Mouse (Mus musculus) neural tube, embryonic 13.5 days (tissue): ENCODE measurements around the gene Nxnl1. TPM values are rescaled to one million over a fixed set of nuclear protein-coding genes. Genes with fewer than 3 reads are reported as not detected.

ENCODE experiments used
- ATAC-seq: fragments of 200-750 bp; cut with Nextera tagmentation; 2 replicates; pipeline ENCODE4 v1.8.0; 2017; ENCODE audit warnings: low read depth, mild to moderate bottlenecking, moderate TSS enrichment, moderate library complexity
- H3K27ac ChIP-seq: fragments of 300-500 bp; sonication (generic); replicated peaks from 2 replicates; pipeline ENCODE4 v1.5.1; 2015; ENCODE audit warnings: moderate library complexity, mild to moderate bottlenecking, inconsistent platforms
- H3K27me3 ChIP-seq: fragments of 300-500 bp; sonication (generic); 2 replicates; pipeline ENCODE4 v1.6.1; 2015; ENCODE audit warnings: mild to moderate bottlenecking, inconsistent platforms
- H3K36me3 ChIP-seq: fragments of 300-500 bp; sonication (generic); 2 replicates; pipeline ENCODE4 v1.6.1; 2015; ENCODE audit warnings: mild to moderate bottlenecking, inconsistent platforms
- H3K4me1 ChIP-seq: fragments of 300-500 bp; sonication (generic); replicated peaks from 2 replicates; pipeline ENCODE4 v1.6.1; 2015; ENCODE audit warnings: inconsistent platforms
- H3K4me2 ChIP-seq: fragments of 300-500 bp; sonication (generic); 2 replicates; pipeline ENCODE4 v1.6.1; 2015; ENCODE audit warnings: inconsistent platforms, mild to moderate bottlenecking, moderate library complexity
- H3K4me3 ChIP-seq: fragments of 300-500 bp; sonication (generic); 2 replicates; pipeline ENCODE4 v1.5.1; 2015; ENCODE audit warnings: mild to moderate bottlenecking, inconsistent platforms
- H3K9ac ChIP-seq: fragments of 300-500 bp; sonication (generic); 2 replicates; pipeline ENCODE4 v1.6.1; 2015; ENCODE audit warnings: moderate library complexity, mild to moderate bottlenecking, inconsistent platforms
- H3K9me3 ChIP-seq: fragments of 300-500 bp; sonication (generic); 2 replicates; pipeline ENCODE4 v1.6.1; 2016; ENCODE audit warnings: inconsistent platforms
- WGBS: fragments of 180-500 bp; shearing (Covaris S2); methylation state at CpG from one replicate; pipeline ENCODE4 v1.1.7; 2015; 5-methylcytosine and 5-hydroxymethylcytosine counted together
- polyA plus RNA-seq: library from polyadenylated mRNA; unstranded; fragments of >200 nt; fragmentation: Nextera tagmentation; extraction: Ambion mirVana; gene quantifications from 2 replicates; pipeline ENCODE4 v1.2.1, GENCODE M21; 2015

Nxnl1 gene
- polyA plus RNA-seq, 1 experiment from 2014 or later, result not detected

GRCm38 (mm10) chr8:71579009-71579408 is 12.6 kb upstream of the Nxnl1 start:
- peaks cover 23% of the 10 kb centered on the region for H3K4me1 ChIP-seq
- no peak overlapping the region for H3K4me3 ChIP-seq
- 53% methylated on average over 1 of the region's 1 CpGs for WGBS
- no peaks in the 10 kb centered on the region for H3K9me3 ChIP-seq
- H3K27ac ChIP-seq, result no peak overlapping the region
- no peaks in the 10 kb centered on the region for H3K27me3 ChIP-seq
- no peak for ATAC-seq
- H3K4me2 ChIP-seq, result no peak overlapping the region
- H3K36me3 ChIP-seq, result peaks cover 36% of the 10 kb centered on the region
- H3K9ac ChIP-seq, result no peak overlapping the region

GRCm38 (mm10) chr8:71577856-71578387 is 11.5 kb upstream of the Nxnl1 start:
- no peak for ATAC-seq
- WGBS, result 82% methylated on average over 4 of the region's 4 CpGs
- Histone ChIP-seq H3K27ac (no peak overlapping the region), H3K9me3 (no peaks in the 10 kb centered on the region), H3K4me3 (no peak overlapping the region), H3K4me2 (no peak overlapping the region), H3K27me3 (no peaks in the 10 kb centered on the region), H3K4me1 (peaks cover 28% of the 10 kb centered on the region), H3K9ac (no peak overlapping the region), H3K36me3 (peaks cover 31% of the 10 kb centered on the region)

- ATAC-seq, result no peak
- Histone ChIP-seq H3K9me3 (no peaks in the 10 kb centered on the region), H3K27me3 (no peaks in the 10 kb centered on the region), H3K4me1 (peaks cover 44% of the 10 kb centered on the region), H3K4me3 (no peak overlapping the region), H3K36me3 (peaks cover 6% of the 10 kb centered on the region; the same call in 1 of the 2 replicates), H3K4me2 (no peak overlapping the region), H3K9ac (no peak overlapping the region), H3K27ac (no peak overlapping the region)
- 68% methylated on average over 1 of the region's 1 CpGs for WGBS
Observed at GRCm38 (mm10) chr8:71575020-71575419, 8.6 kb upstream of the Nxnl1 start.

- Histone ChIP-seq H3K4me2 (no peak overlapping the region), H3K27ac (no peak overlapping the region), H3K4me1 (peaks cover 40% of the 10 kb centered on the region), H3K27me3 (no peaks in the 10 kb centered on the region), H3K4me3 (no peak overlapping the region), H3K9ac (no peak overlapping the region), H3K9me3 (no peaks in the 10 kb centered on the region), H3K36me3 (peaks cover 1% of the 10 kb centered on the region; the same call in 1 of the 2 replicates)
- ATAC-seq, result no peak
- WGBS, result 71% methylated on average over 7 of the region's 7 CpGs
Observed at GRCm38 (mm10) chr8:71574426-71574825, 8.0 kb upstream of the Nxnl1 start.

- H3K9ac ChIP-seq, result peak overlapping the region; percentile 18
Observed at GRCm38 (mm10) chr8:71572847-71573633, 6.6 kb upstream of the Nxnl1 start.

GRCm38 (mm10) chr8:71572077-71572476 is 5.7 kb upstream of the Nxnl1 start:
- Histone ChIP-seq H3K4me2 (peak overlapping the region; percentile 84), H3K4me3 (peak overlapping the region; percentile 66)
- ATAC-seq, result no peak

More at GRCm38 (mm10) chr8:71572847-71573633, 6.6 kb upstream of the Nxnl1 start:
- ATAC-seq, result no peak
- peak overlapping the region; percentile 66 for H3K4me3 ChIP-seq
- WGBS, result 64% methylated on average over 9 of the region's 9 CpGs
- peaks cover 11% of the 10 kb centered on the region; the same call in 1 of the 2 replicates for H3K27me3 ChIP-seq
- peaks cover 53% of the 10 kb centered on the region for H3K4me1 ChIP-seq
- H3K4me2 ChIP-seq, result peak overlapping the region; percentile 84
- no peaks in the 10 kb centered on the region for H3K9me3 ChIP-seq
- peak overlapping the region; percentile 80 for H3K27ac ChIP-seq
- H3K36me3 ChIP-seq, result no peaks in the 10 kb centered on the region

GRCm38 (mm10) chr8:71570291-71570954 is 4.0 kb upstream of the Nxnl1 start:
- Histone ChIP-seq H3K27ac (peak overlapping the region; percentile 82), H3K36me3 (no peaks in the 10 kb centered on the region), H3K4me1 (peaks cover 53% of the 10 kb centered on the region), H3K27me3 (peaks cover 36% of the 10 kb centered on the region), H3K4me3 (peak overlapping the region; percentile 66), H3K9me3 (no peaks in the 10 kb centered on the region), H3K4me2 (peak overlapping the region; percentile 84), H3K9ac (peak overlapping the region; percentile 83)
- peak; percentile 87 for ATAC-seq
- WGBS, result under 1% methylated on average over 41 of the region's 41 CpGs

More at GRCm38 (mm10) chr8:71572077-71572476, 5.7 kb upstream of the Nxnl1 start:
- no peaks in the 10 kb centered on the region for H3K36me3 ChIP-seq
- H3K9ac ChIP-seq, result peak overlapping the region; percentile 83; the same call in 1 of the 2 replicates
- H3K9me3 ChIP-seq, result no peaks in the 10 kb centered on the region
- H3K27ac ChIP-seq, result peak overlapping the region; percentile 80
- peaks cover 19% of the 10 kb centered on the region for H3K27me3 ChIP-seq
- H3K4me1 ChIP-seq, result peaks cover 53% of the 10 kb centered on the region
- WGBS, result 85% methylated on average over 2 of the region's 2 CpGs

- Histone ChIP-seq H3K36me3 (no peaks in the 10 kb centered on the region), H3K9ac (peak overlapping the region; percentile 83), H3K27ac (peak overlapping the region; percentile 82), H3K4me1 (peaks cover 50% of the 10 kb centered on the region), H3K9me3 (no peaks in the 10 kb centered on the region), H3K4me2 (peak overlapping the region; percentile 84), H3K4me3 (peak overlapping the region; percentile 66), H3K27me3 (peaks cover 42% of the 10 kb centered on the region)
- WGBS, result under 1% methylated on average over 51 of the region's 51 CpGs
- ATAC-seq, result peak; percentile 84
Observed at GRCm38 (mm10) chr8:71569366-71570290, 3.2 kb upstream of the Nxnl1 start.

GRCm38 (mm10) chr8:71568941-71569340 is 2.5 kb upstream of the Nxnl1 start:
- H3K4me3 ChIP-seq, result peak overlapping the region; percentile 66
- H3K27ac ChIP-seq, result peak overlapping the region; percentile 82
- no peaks in the 10 kb centered on the region for H3K36me3 ChIP-seq
- H3K4me2 ChIP-seq, result peak overlapping the region; percentile 84
- H3K27me3 ChIP-seq, result peaks cover 49% of the 10 kb centered on the region
- peak overlapping the region; percentile 83 for H3K9ac ChIP-seq
- no peak; the same call in 1 of the 2 replicates for ATAC-seq
- peaks cover 45% of the 10 kb centered on the region for H3K4me1 ChIP-seq
- H3K9me3 ChIP-seq, result no peaks in the 10 kb centered on the region
- 20% methylated on average over 6 of the region's 6 CpGs for WGBS

- no peak; the same call in 1 of the 2 replicates for ATAC-seq
- Histone ChIP-seq H3K9me3 (no peaks in the 10 kb centered on the region), H3K36me3 (no peaks in the 10 kb centered on the region), H3K27me3 (peaks cover 54% of the 10 kb centered on the region), H3K27ac (peak within 1 kb of the TSS; percentile 82), H3K4me3 (peak within 1 kb of the TSS; percentile 66), H3K9ac (peak within 1 kb of the TSS; percentile 83), H3K4me1 (peaks cover 45% of the 10 kb centered on the region), H3K4me2 (peak within 1 kb of the TSS; percentile 84)
- WGBS, result 14% methylated on average over 13 of the region's 13 CpGs
Observed at GRCm38 (mm10) chr8:71568387-71568937, 2.1 kb upstream of the Nxnl1 start, which contains the start of gene Slc27a1. Slc27a1 (plus strand) TSS chr8:71568882.

GRCm38 (mm10) chr8:71567587-71567986 is 1.2 kb upstream of the Nxnl1 start:
- Histone ChIP-seq H3K36me3 (no peaks in the 10 kb centered on the region), H3K27me3 (peaks cover 63% of the 10 kb centered on the region), H3K4me3 (no peak overlapping the region), H3K4me1 (peaks cover 43% of the 10 kb centered on the region), H3K4me2 (no peak overlapping the region), H3K9ac (no peak overlapping the region), H3K9me3 (no peaks in the 10 kb centered on the region), H3K27ac (no peak overlapping the region)
- WGBS, result 79% methylated on average over 7 of the region's 7 CpGs
- no peak for ATAC-seq
